Mouse (Mus musculus): ENCODE measurements around the gene St8sia6. TPM values are rescaled to one million over a fixed set of nuclear protein-coding genes. Genes with fewer than 3 reads are reported as not detected.

The St8sia6 gene
- polyA plus RNA-seq, 1 experiment from 2014 or later, result 0.70 TPM

DNA sequence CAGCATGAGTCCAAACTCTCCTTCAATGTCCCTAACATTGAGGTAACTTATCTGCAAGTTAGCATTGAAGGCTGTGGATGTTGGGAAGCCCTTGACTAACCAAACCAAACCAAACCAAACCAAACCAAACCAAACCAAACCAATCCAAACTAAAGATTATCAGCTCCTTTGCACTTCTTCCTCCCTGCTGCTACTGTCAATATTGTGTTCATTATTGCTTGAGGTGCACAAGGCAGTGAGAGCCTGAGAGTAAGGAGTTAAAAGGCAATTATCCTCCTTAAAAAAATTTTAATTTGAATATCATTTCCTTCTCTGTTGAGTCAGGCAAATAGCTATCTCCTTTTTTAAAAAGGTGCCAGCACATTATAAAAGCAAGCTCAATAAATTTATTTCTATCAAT is 190.8 kb downstream of the St8sia6 start:
- Histone ChIP-seq H3K9ac (no peak overlapping the region), H3K36me3 (no peaks in the 10 kb centered on the region), H3K4me3 (no peak overlapping the region), H3K9me3 (no peaks in the 10 kb centered on the region), H3K27ac (replicated peaks) (no peak overlapping the region), H3K27me3 (replicated peaks) (no peaks in the 10 kb centered on the region), H3K4me2 (no peak overlapping the region), H3K4me1 (no peaks in the 10 kb centered on the region)
- no peak for ATAC-seq (ENCODE audit: extremely low read depth, insufficient number of reproducible peaks, low FRiP score, low TSS enrichment)

Other genes with a start within 250 kb of the St8sia6 start
- gene Trdmt1, start 249.4 kb downstream of the St8sia6 start, polyA plus RNA-seq (2015; fragmentation: Nextera tagmentation; extraction: Ambion mirVana), result 9.3 and 9.4 TPM in 2 replicates
- 968 and 987 TPM in 2 replicates for gene Vim, start 220.1 kb downstream of the St8sia6 start, polyA plus RNA-seq (2015; fragmentation: Nextera tagmentation; extraction: Ambion mirVana)